Mouse (Mus musculus) stomach, embryonic 16.5 days (tissue): ENCODE measurements at regions not wholly inside any gene's neighbourhood (a gene's known extent, or its start where the extent isn't known, plus 50 kb on each side); places are given as distances from the start of the nearest gene placed in this dataset.
"Not testable (repeated sequence)": the region's sequence is repeated elsewhere in the genome, so short reads cannot be mapped to it uniquely, and the experiment has no call there.

Experiments used
- ATAC-seq: fragments of 200-750 bp; cut with Nextera tagmentation; 2 replicates; pipeline ENCODE4 v1.8.0; 2017; ENCODE audit warnings: moderate number of reproducible peaks, moderate TSS enrichment; ENCODE audit not compliant: insufficient read depth, low FRiP score
- H3K27ac ChIP-seq: fragments of 300-500 bp; sonication (generic); 2 replicates; pipeline ENCODE4 v1.5.1; 2014; ENCODE audit warnings: low read length
- H3K27me3 ChIP-seq: fragments of 300-500 bp; sonication (generic); 2 replicates; pipeline ENCODE4 v1.6.1; 2014; ENCODE audit warnings: low read length, control low read depth, mixed read lengths; ENCODE audit not compliant: control insufficient read depth, insufficient read depth
- H3K36me3 ChIP-seq: fragments of 300-500 bp; sonication (generic); 2 replicates; pipeline ENCODE4 v1.6.1; 2014; ENCODE audit warnings: low read length; ENCODE audit not compliant: control insufficient read depth, insufficient read depth
- H3K4me1 ChIP-seq: fragments of 300-500 bp; sonication (generic); 2 replicates; pipeline ENCODE4 v1.6.1; 2014; ENCODE audit warnings: low read length, control low read depth, mixed read lengths; ENCODE audit not compliant: control insufficient read depth, insufficient read depth
- H3K4me2 ChIP-seq: fragments of 300-500 bp; sonication (generic); 2 replicates; pipeline ENCODE4 v1.6.1; 2014; ENCODE audit warnings: low read depth, low read length, mixed read lengths
- H3K4me3 ChIP-seq: fragments of 300-500 bp; sonication (generic); replicated peaks from 2 replicates; pipeline ENCODE4 v1.5.1; 2014; ENCODE audit warnings: mild to moderate bottlenecking, low read length
- H3K9ac ChIP-seq: fragments of 300-500 bp; sonication (generic); 2 replicates; pipeline ENCODE4 v1.6.1; 2014; ENCODE audit warnings: low read length
- H3K9me3 ChIP-seq: fragments of 300-500 bp; sonication (generic); replicated peaks from 2 replicates; pipeline ENCODE4 v1.6.1; 2016; ENCODE audit warnings: low read length, control low read depth; ENCODE audit not compliant: control insufficient read depth
- WGBS: fragments of 180-500 bp; shearing (Covaris S2); extraction: QIAGEN DNeasy Blood & Tissue Kit; methylation state at CpG from one replicate; pipeline ENCODE4 v1.1.7; 2014; 5-methylcytosine and 5-hydroxymethylcytosine counted together

- Histone ChIP-seq H3K9ac (no peak overlapping the region), H3K36me3 (no peaks in the 10 kb centered on the region), H3K9me3 (no peaks in the 10 kb centered on the region), H3K27ac (no peak overlapping the region), H3K27me3 (no peaks in the 10 kb centered on the region), H3K4me2 (no peak overlapping the region), H3K4me3 (no peak overlapping the region), H3K4me1 (no peaks in the 10 kb centered on the region)
- ATAC-seq = no peak
- WGBS = 83% methylated on average over 1 of the region's 1 CpGs
Observed at GRCm38 (mm10) chr13:4858341-4858740, 249.4 kb upstream of the Akr1e1 start.

GRCm38 (mm10) chr13:4839481-4839880 lies 230.5 kb upstream of the Akr1e1 start:
- WGBS = 75% methylated on average over 2 of the region's 2 CpGs
- not testable (repeated sequence) for H3K4me3 ChIP-seq, ATAC-seq, H3K9ac ChIP-seq, H3K27me3 ChIP-seq, H3K27ac ChIP-seq, H3K4me2 ChIP-seq, H3K4me1 ChIP-seq, H3K36me3 ChIP-seq, H3K9me3 ChIP-seq

DNA sequence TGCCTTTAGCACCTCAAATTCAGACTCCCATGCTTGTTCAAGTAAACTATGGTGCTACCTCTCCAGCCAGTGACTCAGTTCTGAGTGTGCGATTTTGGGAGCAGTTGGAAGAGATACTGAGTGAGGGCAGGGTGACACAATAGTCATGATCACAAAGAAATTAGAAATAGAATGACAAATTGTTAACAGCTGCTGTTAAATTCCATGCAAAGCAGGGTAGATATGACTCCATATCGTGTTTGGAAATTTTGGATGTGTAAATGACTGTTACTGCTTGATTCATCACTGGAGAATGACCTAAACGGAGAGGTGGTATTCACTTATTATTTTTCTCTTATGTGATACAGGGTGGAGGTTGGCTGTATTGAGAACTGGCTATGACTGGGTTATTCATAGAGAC lies 217.8 kb upstream of the Akr1e1 start:
- Histone ChIP-seq H3K27ac (no peak overlapping the region), H3K36me3 (no peaks in the 10 kb centered on the region), H3K4me3 (no peak overlapping the region), H3K4me1 (no peaks in the 10 kb centered on the region), H3K4me2 (no peak overlapping the region), H3K9ac (no peak overlapping the region), H3K9me3 (no peaks in the 10 kb centered on the region), H3K27me3 (no peaks in the 10 kb centered on the region)
- ATAC-seq = no peak
- WGBS = 81% methylated on average over 3 of the region's 3 CpGs

DNA sequence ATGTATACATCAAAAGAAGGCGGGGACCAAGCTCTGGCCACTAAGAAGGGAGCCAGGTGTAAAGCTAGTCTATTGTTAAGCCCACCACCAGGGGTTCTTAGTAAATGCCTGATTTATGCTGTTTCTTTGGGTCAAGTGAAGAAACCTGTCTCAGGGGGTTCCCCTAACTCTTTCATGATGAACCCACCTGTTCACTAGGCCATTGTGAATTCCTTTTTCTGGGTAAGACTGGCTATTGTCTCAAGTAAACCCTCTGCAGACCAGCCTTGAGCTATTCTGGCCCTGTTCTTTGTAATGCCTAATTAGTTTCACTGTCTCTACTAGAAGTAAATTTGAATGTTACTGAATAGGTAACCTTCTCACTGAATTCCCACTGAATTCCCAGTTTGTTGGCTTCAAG lies 216.8 kb upstream of the Akr1e1 start:
- not testable (repeated sequence) for H3K27ac ChIP-seq

GRCm38 (mm10) chr13:4806876-4807275 lies 197.9 kb upstream of the Akr1e1 start:
- no peak overlapping the region for H3K9ac ChIP-seq
- no peaks in the 10 kb centered on the region for H3K9me3 ChIP-seq
- H3K36me3 ChIP-seq = no peaks in the 10 kb centered on the region
- no peaks in the 10 kb centered on the region for H3K27me3 ChIP-seq
- ATAC-seq = no peak
- no peaks in the 10 kb centered on the region for H3K4me1 ChIP-seq
- 85% methylated on average over 2 of the region's 2 CpGs for WGBS
- no peak overlapping the region for H3K4me2 ChIP-seq
- no peak overlapping the region for H3K4me3 ChIP-seq
- no peak overlapping the region for H3K27ac ChIP-seq

More for the DNA sequence above, 216.8 kb upstream of the Akr1e1 start:
- H3K27me3 ChIP-seq, H3K9me3 ChIP-seq, H3K9ac ChIP-seq, H3K36me3 ChIP-seq, H3K4me1 ChIP-seq, ATAC-seq, H3K4me3 ChIP-seq, H3K4me2 ChIP-seq: not testable (repeated sequence)
- WGBS = 92% methylated on average over 1 of the region's 1 CpGs

GRCm38 (mm10) chr13:4800666-4801065 lies 191.7 kb upstream of the Akr1e1 start:
- Histone ChIP-seq H3K27me3 (no peaks in the 10 kb centered on the region), H3K36me3 (no peaks in the 10 kb centered on the region), H3K27ac (no peak overlapping the region), H3K4me2 (no peak overlapping the region), H3K9me3 (peaks cover 7% of the 10 kb centered on the region; the same call in 1 of the 2 replicates), H3K4me1 (no peaks in the 10 kb centered on the region), H3K9ac (no peak overlapping the region), H3K4me3 (no peak overlapping the region)
- WGBS = 79% methylated on average over 14 of the region's 14 CpGs
- ATAC-seq = no peak

- Histone ChIP-seq H3K9me3 (no peaks in the 10 kb centered on the region), H3K27me3 (no peaks in the 10 kb centered on the region), H3K36me3 (no peaks in the 10 kb centered on the region), H3K4me1 (no peaks in the 10 kb centered on the region), H3K27ac (no peak overlapping the region), H3K4me3 (no peak overlapping the region), H3K4me2 (no peak overlapping the region), H3K9ac (no peak overlapping the region)
- ATAC-seq = no peak
- 80% methylated on average over 2 of the region's 2 CpGs for WGBS
Observed at GRCm38 (mm10) chr13:4791139-4791538, 182.2 kb upstream of the Akr1e1 start.

GRCm38 (mm10) chr13:4790414-4790813 lies 181.4 kb upstream of the Akr1e1 start:
- H3K9me3 ChIP-seq = no peaks in the 10 kb centered on the region
- WGBS = 74% methylated on average over 2 of the region's 2 CpGs
- H3K4me1 ChIP-seq = no peaks in the 10 kb centered on the region
- H3K27ac ChIP-seq = no peak overlapping the region
- H3K36me3 ChIP-seq = no peaks in the 10 kb centered on the region
- H3K4me3 ChIP-seq = no peak overlapping the region
- ATAC-seq = no peak
- no peaks in the 10 kb centered on the region for H3K27me3 ChIP-seq
- no peak overlapping the region for H3K9ac ChIP-seq
- H3K4me2 ChIP-seq = no peak overlapping the region

DNA sequence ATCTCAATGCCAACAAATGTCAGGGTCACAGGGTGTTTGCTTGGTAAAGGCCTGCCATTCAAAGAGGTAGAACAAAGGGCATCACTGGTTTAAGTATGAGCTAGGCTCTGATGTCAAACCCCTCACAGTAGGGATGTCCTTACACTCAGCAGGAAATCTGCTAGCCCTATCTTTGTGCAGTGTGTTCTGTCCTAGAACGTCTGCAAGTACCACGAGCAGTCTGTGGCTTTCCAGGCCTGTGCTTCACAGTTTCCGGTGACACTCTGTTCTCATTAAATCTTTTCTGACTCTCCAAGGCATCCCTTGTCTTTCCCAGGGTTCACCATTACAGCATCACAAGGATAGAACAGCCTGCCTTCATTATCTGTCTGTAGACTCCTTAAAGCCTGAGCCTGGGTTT lies 174.3 kb upstream of the Akr1e1 start:
- Histone ChIP-seq H3K9ac (no peak overlapping the region), H3K4me3 (no peak overlapping the region), H3K36me3 (no peaks in the 10 kb centered on the region), H3K4me1 (no peaks in the 10 kb centered on the region), H3K27ac (no peak overlapping the region), H3K4me2 (no peak overlapping the region), H3K9me3 (no peaks in the 10 kb centered on the region), H3K27me3 (no peaks in the 10 kb centered on the region)
- no peak for ATAC-seq
- 72% methylated on average over 3 of the region's 3 CpGs for WGBS

DNA sequence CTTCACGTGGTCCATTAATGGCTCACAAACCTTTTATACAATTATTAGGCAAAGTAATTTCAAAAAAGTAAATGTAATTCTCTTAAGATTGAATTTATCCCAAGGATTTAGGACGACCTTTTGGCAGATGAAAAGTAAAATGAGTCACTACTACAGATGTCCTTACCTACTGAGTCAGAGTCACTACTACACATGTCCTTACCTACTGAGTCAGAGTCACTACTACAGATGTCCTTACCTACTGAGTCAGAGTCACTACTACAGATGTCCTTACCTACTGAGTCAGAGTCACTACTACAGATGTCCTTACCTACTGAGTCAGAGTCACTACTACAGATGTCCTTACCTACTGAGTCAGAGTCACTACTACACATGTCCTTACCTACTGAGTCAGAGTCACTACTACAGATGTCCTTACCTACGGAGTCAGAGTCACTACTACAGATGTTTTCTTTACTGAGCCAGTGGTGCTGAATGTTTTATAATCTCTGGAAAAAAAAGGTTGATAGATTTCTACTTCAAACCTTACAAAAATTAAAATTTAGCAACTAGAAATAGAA lies 169.4 kb upstream of the Akr1e1 start:
- H3K4me2 ChIP-seq, H3K4me1 ChIP-seq, ATAC-seq, H3K27me3 ChIP-seq, H3K4me3 ChIP-seq, H3K27ac ChIP-seq, H3K36me3 ChIP-seq, H3K9me3 ChIP-seq, H3K9ac ChIP-seq: not testable (repeated sequence)
- 72% methylated on average over 3 of the region's 3 CpGs for WGBS
